1 mouse cellular context compared by ENCODE assay signal in the genomic region with DNA sequence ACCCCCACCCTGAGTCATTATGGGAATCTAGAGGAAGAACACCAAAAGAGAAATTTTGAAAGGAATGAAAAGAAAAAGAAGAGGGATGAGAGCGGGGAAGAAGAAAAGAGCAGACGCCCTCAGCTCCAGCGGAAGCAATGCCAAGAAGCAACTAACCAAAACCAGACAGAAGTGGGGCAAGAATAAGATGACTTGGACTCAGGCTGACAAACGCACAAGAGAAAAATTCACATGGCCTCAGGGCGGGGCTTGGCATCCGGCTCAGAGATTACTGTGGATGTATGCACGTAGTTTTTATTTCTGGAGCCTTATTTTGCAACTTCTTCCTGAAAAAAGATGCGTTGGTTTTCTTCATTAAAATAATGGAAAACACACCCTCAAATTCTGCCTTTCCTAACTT.
TF ChIP-seq lines count a peak whose summit lies in the region.

No protein-coding gene starts in this region.

TF ChIP-seq in MEL, 35 proteins besides CTCF, POLR2A, EP300 and RAD21 (continued from another document):
- TF ChIP-seq USF2 (IDR thresholded peaks at IDR 0.05; ENCODE audit: borderline replicate concordance in 1 of 2, insufficient read depth in 1 of 2, low read depth in 1 of 2, low read length in 2 of 2) (no peak), MAFK (IDR thresholded peaks at IDR 0.05; ENCODE audit: borderline replicate concordance, low read depth, low read length) (no peak), MEF2A (IDR thresholded peaks at IDR 0.05; ENCODE audit: extremely low read depth, insufficient replicate concordance, low read depth, low read length, poor library complexity, severe bottlenecking) (no peak), MXI1 (IDR thresholded peaks at IDR 0.05; ENCODE audit: low read depth, low read length) (no peak), USF1 (IDR thresholded peaks at IDR 0.05; ENCODE audit: low read depth, low read length) (no peak), UBTF (IDR thresholded peaks at IDR 0.05; ENCODE audit: borderline replicate concordance, insufficient read depth, low read depth, low read length) (no peak), SIN3A (IDR thresholded peaks at IDR 0.05; ENCODE audit: low read length) (no peak), MAZ (IDR thresholded peaks at IDR 0.05; ENCODE audit: low read depth, low read length) (no peak), HCFC1 (IDR thresholded peaks at IDR 0.05; ENCODE audit: low read depth, low read length) (no peak), SMC3 (IDR thresholded peaks at IDR 0.05; ENCODE audit: low read depth, low read length) (no peak)
